Mouse (Mus musculus) CD4-positive, CD25-positive, alpha-beta regulatory T cell, adult 9 weeks (primary cell): ENCODE measurements around the gene Gcgr. TPM values are rescaled to one million over a fixed set of nuclear protein-coding genes. Genes with fewer than 3 reads are reported as not detected.

Experiments
- polyA plus RNA-seq: library from polyadenylated mRNA; unstranded; fragments of 100-300 nt; shearing (Covaris generic); gene quantifications from one replicate; pipeline ENCODE4 v1.2.1, GENCODE M21; 2017

Gcgr gene
- not detected for polyA plus RNA-seq

DNA sequence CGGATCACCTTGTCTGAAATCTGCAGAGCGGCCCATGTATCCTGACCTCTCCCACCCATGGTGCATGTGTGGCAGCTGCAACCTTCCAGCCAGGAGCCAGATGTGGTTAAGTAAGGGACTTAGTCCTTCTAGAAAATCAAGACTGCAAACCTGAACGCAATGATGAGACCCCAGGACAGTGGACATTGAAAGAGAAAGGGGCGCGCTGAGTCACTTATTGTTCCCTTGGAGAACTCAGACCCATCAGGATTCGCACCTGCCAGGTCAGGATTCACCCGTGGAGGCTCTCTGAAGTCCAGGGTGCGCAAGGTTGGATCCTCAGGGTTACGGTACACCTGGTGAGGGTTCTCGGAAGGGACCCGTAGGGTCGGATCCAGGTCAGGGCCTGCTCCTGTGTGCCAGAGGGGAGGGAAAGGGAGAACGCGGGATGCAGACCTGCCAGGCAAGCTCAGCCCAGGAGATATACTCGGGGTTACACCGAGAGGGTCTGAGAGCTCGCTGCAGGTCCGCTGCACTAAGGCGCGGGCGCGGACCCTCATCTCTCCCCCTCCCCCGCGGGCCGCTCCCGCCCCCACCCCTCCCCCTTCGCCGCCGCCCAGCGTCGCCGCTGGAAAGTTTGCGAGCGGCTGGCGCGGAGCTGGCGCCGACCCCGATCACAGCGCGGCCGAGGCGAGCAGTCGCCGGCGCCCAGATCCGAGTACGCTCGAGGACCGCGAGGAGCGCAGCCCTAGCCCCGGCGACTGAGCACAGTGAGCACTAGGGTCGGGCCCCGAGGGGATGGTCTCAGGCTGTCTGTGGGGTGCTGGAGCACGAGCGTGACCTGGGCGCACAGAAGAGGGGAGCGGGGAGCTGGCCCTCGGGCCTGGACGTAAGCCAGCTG, at the start of gene Gcgr:
Gcgr (plus strand) TSS at position 615 of the 880 bp plus-strand sequence.

DNA sequence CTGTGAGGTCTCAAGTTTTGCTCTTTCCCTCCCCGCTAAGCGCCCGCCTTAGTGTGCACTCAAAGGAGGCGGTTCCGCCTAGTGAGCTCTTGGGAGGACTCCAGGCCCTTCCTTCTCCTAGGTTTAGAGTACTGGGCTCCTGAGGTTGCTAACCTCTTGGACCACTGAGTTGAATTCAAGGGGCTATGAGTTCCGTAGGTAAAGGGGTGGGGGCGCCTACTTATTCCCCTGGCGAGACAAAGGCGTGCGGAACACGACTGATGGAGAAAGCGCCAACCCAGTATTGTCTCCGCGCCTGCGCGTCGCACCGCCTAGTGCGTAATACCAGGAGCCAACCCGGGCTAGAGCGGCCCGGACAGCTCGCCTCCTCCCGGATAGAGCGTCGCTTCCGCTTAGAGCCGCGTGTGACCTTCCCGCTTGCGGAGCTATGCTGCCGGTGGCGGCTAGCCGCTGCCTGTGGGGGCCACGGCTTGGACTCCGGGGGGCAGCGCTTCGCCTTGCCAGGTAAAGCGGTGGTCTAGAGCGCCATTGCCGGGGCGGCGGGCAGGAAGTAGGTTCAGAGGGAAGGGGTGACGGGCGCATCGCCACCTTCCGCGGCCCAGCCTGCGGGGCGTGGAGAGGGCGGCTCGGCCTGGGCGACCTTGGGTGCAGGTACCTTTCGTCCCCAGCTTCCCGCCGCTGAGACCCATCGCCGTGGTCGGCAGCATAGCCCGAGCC, 46.1 kb upstream of the Gcgr start, which contains the start of gene Mrpl12:
Mrpl12 (plus strand) TSS at position 349 of the 717 bp plus-strand sequence.

DNA sequence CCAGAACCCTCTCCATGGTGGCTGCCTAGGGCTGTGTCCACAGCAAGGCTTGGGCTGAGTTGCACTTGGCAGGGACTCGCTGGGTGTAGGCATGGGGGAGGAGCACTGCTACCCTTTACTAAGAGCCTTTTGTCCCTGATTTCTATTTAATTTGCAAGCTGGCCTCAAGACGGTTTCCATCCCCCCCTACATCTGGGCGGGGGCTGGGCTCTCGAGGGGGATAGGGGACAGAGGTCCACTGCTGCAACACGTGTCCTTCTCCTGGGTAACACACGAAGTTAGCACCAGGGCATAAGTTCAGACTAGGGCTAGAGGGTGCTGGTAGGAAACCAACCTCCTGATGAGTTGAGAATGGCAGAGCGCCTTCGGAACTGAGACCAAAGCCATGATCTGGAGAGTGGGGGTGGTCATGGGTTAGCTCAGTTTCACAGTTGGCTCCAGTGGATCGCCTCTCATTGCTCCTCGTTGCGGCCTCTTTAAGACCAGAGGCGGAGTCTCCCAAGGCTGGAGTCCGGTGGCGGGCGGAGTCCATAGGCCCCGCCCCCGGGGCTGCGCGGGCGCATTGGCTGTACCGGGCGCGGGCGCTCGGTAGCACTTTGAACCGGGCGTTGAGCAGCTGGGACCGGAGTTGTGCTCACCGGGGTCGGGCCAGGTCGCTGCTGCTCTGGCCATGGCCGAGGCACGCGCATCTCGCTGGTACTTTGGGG, 39.0 kb upstream of the Gcgr start, which contains the start of gene Slc25a10:
Slc25a10 (plus strand) TSS at position 524 of the 707 bp plus-strand sequence.

DNA sequence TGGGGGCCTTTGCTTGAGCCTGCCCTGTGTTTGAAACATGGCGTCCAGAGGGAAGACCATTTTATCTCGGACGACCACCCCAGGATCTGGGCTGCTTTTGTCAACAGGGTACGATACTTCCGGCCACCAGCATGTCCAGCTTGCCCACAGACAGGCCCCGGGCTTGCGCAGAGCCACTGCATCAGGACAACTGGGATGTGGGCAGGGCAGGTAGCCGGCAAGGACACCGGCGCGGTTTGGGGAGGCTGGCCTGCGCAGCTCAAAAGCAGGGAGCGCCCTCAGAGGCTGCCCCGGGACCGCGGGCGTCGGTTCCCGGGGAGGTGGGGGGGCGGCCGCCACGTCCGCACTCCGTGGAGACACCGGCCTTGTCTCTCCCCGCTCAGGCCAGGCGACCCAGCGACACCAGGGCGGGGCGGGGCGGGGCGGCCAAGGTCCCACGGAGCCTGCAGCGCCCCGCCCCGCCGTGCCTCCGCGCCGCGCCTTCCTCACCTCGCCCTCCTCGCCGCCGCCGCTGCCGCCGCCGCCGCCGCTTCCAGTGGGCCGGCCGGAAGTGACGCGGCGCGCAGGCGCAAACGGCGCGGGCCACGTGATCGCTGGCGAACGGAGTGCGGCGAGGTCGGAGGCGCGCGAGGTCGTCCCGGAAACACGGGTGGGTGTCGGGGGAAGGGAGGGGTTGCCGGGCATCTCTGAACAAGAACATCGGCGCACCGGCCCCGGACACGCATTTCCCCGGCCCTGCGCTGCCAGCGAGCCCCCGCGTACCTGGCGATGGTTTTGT, 18.9 kb downstream of the Gcgr start, which contains the start of gene Mcrip1:
Mcrip1 (minus strand) TSS at position 560 of the 778 bp plus-strand sequence.

DNA sequence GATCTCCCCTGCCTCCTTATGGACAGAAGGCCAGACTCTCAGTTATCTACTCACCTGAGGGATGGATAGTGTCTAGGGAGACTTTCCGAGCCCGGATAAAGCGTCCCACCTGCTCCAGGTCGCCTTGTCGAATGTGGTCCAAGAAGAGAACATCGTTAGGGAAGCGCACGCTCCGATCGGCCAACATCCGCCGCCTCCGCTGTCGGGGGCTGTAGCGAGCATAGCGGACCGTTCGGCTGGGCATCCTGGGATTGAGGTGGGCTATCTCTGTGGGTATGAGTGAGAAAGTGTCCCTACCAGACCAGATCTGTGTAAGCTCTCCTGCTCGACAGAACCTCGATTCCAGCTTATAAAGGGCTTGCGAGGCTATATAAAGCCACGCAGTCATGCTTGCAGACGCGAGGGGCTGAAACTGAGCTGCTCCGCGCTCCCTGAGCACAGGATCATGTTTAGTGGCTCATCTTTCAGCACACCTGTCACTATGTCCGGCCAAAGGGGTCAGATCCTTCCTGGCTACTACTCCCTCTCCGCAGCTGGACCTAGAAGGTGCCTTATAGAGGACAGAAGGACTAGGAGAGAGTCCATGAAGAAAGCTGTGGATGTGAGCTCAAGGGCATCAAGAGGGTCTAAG, 20.4 kb downstream of the Gcgr start, which contains the start of gene Ppp1r27:
Ppp1r27 (minus strand) TSS at position 323 of the 631 bp plus-strand sequence.

DNA sequence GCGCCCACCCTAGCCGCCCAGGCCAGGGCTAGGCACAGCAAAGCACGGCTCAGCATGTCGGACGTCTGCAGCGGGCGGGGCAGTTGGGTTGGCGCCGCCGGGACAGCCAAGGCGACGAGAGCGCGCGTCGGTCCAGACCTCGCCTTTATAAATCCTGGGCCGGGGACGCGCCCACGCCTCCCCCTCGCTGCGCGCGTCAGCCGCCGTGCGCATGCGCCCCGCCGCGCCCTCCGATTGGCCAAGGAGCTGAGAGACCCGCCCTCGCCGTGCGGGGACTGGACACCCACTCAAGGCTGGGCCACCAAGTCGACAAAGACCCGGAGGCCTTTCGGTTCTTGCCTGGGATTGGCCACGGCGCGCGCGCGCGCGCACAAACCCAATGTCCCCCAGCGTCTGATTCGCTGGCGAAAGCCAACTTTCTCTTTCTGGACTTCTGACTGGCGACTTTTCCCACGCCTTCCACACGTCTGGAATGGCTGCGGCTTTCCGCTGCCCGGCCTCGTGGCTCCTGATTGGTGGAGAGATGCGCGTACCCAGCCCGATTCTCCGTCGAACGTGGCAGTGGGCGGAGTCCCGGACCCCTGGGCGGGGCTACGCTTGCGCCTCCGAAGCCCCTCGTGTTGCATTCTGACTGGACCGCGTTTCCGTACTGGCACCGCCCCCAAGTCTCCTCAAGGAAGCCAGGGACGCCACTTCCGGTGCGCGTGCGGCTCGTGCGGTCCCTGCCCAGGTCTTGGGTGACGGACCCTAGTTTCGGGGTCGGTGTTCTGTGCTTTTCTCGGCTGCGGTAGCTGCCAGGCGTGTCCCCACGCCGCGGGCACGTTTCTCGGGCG, 42.5 kb downstream of the Gcgr start, which contains the start of gene P4hb:
P4hb (minus strand) TSS at position 502 of the 833 bp plus-strand sequence.

DNA sequence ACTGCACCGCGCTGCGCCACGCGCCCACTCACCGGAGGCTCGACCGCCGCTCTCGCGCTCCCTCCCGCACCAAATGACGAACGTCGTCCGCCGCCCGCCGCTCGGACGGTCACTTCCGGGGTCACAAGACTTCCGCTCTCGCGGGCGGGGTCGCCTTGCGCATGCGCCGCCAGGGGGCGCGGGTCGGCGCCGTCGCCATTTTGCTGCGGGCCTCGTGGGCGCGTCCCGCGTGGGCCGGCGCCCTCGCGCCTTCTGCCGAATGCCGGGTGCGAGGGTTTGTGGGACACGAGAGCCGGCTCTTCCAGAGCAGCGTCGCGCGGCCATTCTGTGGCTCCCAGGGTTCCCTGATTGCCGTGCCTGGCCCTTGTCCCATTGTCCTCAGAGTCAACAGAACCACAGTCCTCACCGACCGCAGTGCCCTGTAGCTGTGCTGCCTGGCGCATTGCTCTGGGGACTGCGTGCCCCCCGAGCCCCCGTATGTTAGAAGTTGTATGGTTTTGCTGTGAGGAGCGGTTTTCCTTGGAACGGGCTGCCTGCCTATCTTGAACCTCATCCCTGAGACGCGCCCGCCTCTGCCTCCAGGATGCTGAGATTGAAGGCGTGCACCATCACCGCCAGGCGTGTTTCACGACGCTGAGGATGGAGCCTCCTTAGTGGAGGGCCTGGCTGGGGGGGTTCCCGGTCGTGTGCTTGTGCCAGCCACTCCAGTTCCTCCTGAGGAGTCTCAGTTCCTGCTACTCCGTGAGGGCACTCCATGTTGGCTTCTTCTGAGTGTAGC, 51.2 kb downstream of the Gcgr start, which contains the start of gene Arhgdia:
Arhgdia (minus strand) TSS at position 135 of the 778 bp plus-strand sequence.

Other genes with a start within 250 kb of the Gcgr start
- gene Actg1, start 182.2 kb upstream of the Gcgr start, polyA plus RNA-seq = 2,599 TPM
- 0.16 TPM for gene Fscn2, start 169.2 kb upstream of the Gcgr start, polyA plus RNA-seq
- gene Faap100, start 151.9 kb upstream of the Gcgr start, polyA plus RNA-seq = 29.3 TPM
- 7.2 TPM for gene Nploc4, start 93.0 kb upstream of the Gcgr start, polyA plus RNA-seq
- gene Tspan10, start 88.1 kb upstream of the Gcgr start, polyA plus RNA-seq = not detected
- gene Pde6g, start 77.2 kb upstream of the Gcgr start, polyA plus RNA-seq = 0.30 TPM
- 5.6 TPM for gene Oxld1, start 72.6 kb upstream of the Gcgr start, polyA plus RNA-seq
- gene Ccdc137, start 72.6 kb upstream of the Gcgr start, polyA plus RNA-seq = 50.8 TPM
- 42.3 TPM for gene Arl16, start 63.1 kb upstream of the Gcgr start, polyA plus RNA-seq
- 84.8 TPM for gene Mrpl12, start 46.1 kb upstream of the Gcgr start, polyA plus RNA-seq
- gene Slc25a10, start 38.9 kb upstream of the Gcgr start, polyA plus RNA-seq = 12.9 TPM
- gene Mcrip1, start 19.0 kb downstream of the Gcgr start, polyA plus RNA-seq = 95.6 TPM
- not detected for gene Ppp1r27, start 20.4 kb downstream of the Gcgr start, polyA plus RNA-seq
- gene P4hb, start 42.6 kb downstream of the Gcgr start, polyA plus RNA-seq = 224 TPM
- 899 TPM for gene Arhgdia, start 50.9 kb downstream of the Gcgr start, polyA plus RNA-seq
- gene Alyref, start 67.7 kb downstream of the Gcgr start, polyA plus RNA-seq = 3.4 TPM
- 147 TPM for gene Anapc11, start 67.7 kb downstream of the Gcgr start, polyA plus RNA-seq
- 0.92 TPM for gene Npb, start 77.8 kb downstream of the Gcgr start, polyA plus RNA-seq
- 206 TPM for gene Pcyt2, start 87.2 kb downstream of the Gcgr start, polyA plus RNA-seq
- 128 TPM for gene Sirt7, start 94.5 kb downstream of the Gcgr start, polyA plus RNA-seq
- 8.0 TPM for gene Mafg, start 102.9 kb downstream of the Gcgr start, polyA plus RNA-seq
- 0.72 TPM for gene Pycr1, start 113.1 kb downstream of the Gcgr start, polyA plus RNA-seq
- gene Myadml2, start 117.5 kb downstream of the Gcgr start, polyA plus RNA-seq = 0.40 TPM
- gene Notum, start 130.5 kb downstream of the Gcgr start, polyA plus RNA-seq = not detected
- 104 TPM for gene Aspscr1, start 142.3 kb downstream of the Gcgr start, polyA plus RNA-seq
- 146 TPM for gene Cenpx, start 183.0 kb downstream of the Gcgr start, polyA plus RNA-seq
- gene Lrrc45, start 183.2 kb downstream of the Gcgr start, polyA plus RNA-seq = 75.0 TPM
- gene Rac3, start 190.8 kb downstream of the Gcgr start, polyA plus RNA-seq = 0.63 TPM
- 26.8 TPM for gene Dcxr, start 196.6 kb downstream of the Gcgr start, polyA plus RNA-seq
- not detected for gene Cbr2, start 201.4 kb downstream of the Gcgr start, polyA plus RNA-seq
- 10.3 TPM for gene Hmga1b, start 232.1 kb downstream of the Gcgr start, polyA plus RNA-seq